Mouse (Mus musculus) granulocyte monocyte progenitor cell, adult 5-6 weeks (primary cell): ENCODE measurements at regions not wholly inside any gene's neighbourhood (a gene's known extent, or its start where the extent isn't known, plus 50 kb on each side); places are given as distances from the start of the nearest gene placed in this dataset.
A peak's percentile ranks its signal among the peaks of the same experiment; 100 is the strongest.
"Not testable (repeated sequence)": the region's sequence is repeated elsewhere in the genome, so short reads cannot be mapped to it uniquely, and the experiment has no call there.

Experiments used
- ATAC-seq: replicated peaks from 2 replicates; pipeline ENCODE4 v1.8.0; 2016; ENCODE audit warnings: mild to moderate bottlenecking, moderate TSS enrichment, inconsistent platforms; ENCODE audit not compliant: poor library complexity, severe bottlenecking

GRCm38 (mm10) chr11:7827402-7827801 is 613.7 kb upstream of the Igfbp3 start:
- no peak for ATAC-seq

- ATAC-seq, result no peak
Measured at GRCm38 (mm10) chr11:7815750-7816149, 602.0 kb upstream of the Igfbp3 start.

GRCm38 (mm10) chr11:7814556-7814955 is 600.8 kb upstream of the Igfbp3 start:
- ATAC-seq, result no peak

GRCm38 (mm10) chr11:7812436-7812835 is 598.7 kb upstream of the Igfbp3 start:
- ATAC-seq, result no peak

- ATAC-seq, result no peak
Measured at GRCm38 (mm10) chr11:7809741-7810140, 596.0 kb upstream of the Igfbp3 start.

GRCm38 (mm10) chr11:7796373-7796772 is 582.6 kb upstream of the Igfbp3 start:
- no peak for ATAC-seq

GRCm38 (mm10) chr11:7794206-7794605 is 580.5 kb upstream of the Igfbp3 start:
- no peak for ATAC-seq

GRCm38 (mm10) chr11:7780476-7781112 is 566.9 kb upstream of the Igfbp3 start:
- no peak for ATAC-seq

- ATAC-seq, result not testable (repeated sequence)
Measured at GRCm38 (mm10) chr11:7775361-7775760, 561.6 kb upstream of the Igfbp3 start.

GRCm38 (mm10) chr11:7765303-7765702 is 551.6 kb upstream of the Igfbp3 start:
- no peak for ATAC-seq

- peak; percentile 94 for ATAC-seq
Measured at GRCm38 (mm10) chr11:7758862-7759467, 545.2 kb upstream of the Igfbp3 start.
